Mouse (Mus musculus): ENCODE measurements at regions not wholly inside any gene's neighbourhood (a gene's known extent, or its start where the extent isn't known, plus 50 kb on each side); places are given as distances from the start of the nearest gene placed in this dataset.

DNA sequence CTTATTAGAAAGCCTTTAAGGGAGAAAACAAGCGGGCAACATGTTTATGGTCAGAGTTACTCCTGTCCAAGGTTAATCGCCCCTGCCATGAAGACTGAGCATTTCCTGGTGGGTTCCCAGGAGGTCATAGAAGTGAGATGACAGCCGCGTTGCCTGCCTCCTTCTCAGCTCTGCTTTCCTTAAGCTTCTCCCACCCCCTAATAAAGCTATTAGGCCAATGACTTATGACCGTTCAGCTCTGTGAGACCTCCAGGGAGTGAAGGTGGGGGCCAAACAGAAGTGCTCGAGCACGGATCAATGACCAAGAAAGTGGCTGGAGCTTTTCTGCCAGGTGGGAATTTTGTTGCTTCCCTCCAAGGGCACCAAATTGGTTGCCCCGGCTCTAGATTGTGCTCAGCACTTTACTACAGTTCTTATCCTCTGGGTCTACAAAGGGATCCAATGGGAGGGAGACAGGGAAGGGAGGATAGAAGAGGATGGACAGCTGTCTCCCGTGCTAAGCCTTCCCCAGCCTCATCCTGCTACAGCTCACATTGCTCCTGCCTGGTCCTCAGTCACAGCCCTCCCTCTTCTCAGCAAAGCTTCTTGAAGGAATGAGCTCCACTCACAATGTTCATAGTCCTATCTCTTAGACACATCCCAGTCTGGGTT lies 151.1 kb upstream of the Ppp2r3a start:
- no peak for DNase-seq (ENCODE audit: low spot score in 2 of 2)

DNA sequence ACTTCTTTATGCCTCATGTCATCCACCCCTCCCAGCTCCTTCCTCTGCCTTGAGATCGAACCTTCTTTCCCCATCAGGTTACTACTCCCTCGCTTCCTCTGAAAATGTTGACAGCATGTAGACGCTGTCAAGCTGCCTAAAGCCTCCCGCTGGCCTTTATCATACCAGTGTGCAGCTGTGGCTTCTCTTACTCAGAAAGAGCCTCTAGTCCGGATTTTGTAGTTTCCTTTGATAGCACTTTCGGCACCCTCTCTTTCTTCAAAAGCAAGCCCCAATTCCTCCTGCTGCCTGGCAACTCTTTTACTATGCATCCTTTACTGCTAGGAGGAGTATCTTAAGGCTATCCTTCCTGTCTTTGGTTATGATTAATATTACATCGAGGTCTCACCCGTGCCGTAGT lies 149.8 kb upstream of the Ppp2r3a start:
- no peak for DNase-seq (ENCODE audit: low spot score in 2 of 2)

DNA sequence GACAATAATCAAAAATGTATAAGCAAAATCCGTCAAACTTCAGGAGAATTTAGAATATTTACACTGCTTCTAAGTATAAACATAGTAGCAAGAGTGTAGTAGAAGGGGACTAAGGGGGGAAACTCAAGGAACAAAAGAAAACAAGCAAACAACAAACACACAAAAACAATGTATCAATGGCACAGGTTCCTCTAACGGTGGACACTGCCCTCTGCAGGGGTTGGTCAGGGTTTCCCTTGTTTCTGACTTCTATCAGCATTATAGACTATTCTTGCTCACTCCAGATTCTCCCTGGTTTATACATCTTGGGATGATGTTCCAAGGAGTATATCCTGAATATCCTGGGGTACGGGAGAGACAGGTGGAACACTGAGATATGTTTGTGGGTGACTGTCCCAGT lies 147.3 kb upstream of the Ppp2r3a start:
- no peak for DNase-seq (ENCODE audit: low spot score in 2 of 2)

DNA sequence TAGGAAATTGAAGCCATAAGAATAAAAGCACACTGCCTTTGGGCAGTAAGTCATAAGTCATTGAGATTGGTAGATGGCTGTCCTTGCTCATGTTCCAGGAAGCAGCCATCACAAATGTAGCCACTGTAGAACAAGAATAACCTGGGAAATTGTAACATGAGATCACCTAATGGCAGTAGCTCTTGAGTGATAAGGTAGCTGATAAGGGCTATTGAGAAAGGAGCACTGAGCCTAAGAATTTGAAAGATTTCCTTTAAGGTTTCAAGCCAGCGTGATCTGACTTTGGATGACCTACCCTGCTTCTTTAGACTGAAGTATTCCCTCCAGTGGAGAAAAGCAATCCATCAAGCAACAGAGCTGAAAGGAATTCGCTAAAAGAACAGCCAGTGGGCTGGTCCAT lies 117.8 kb upstream of the Ppp2r3a start:
- no peak for DNase-seq (ENCODE audit: low spot score in 2 of 2)

DNA sequence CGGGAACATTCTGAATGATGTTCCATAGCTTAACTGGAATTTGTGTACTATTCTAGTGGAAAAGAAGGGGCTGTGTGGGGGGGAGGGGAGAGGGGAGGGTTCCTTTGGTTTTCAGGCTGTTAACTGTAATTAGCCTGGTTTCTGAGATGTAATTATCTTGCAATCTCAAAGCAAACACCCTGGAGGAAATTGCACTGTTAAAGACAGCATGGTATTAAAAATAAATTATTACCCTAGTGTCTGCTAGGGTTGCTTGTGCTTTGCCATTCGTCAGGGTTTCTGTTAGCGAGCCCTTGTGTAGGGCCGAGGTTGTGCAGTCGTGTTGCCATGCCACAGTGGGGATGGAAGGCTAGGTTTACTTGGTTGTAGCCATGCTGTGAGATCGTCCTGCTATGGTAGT lies 105.0 kb upstream of the Ppp2r3a start:
- no peak for DNase-seq (ENCODE audit: low spot score in 2 of 2)

DNA sequence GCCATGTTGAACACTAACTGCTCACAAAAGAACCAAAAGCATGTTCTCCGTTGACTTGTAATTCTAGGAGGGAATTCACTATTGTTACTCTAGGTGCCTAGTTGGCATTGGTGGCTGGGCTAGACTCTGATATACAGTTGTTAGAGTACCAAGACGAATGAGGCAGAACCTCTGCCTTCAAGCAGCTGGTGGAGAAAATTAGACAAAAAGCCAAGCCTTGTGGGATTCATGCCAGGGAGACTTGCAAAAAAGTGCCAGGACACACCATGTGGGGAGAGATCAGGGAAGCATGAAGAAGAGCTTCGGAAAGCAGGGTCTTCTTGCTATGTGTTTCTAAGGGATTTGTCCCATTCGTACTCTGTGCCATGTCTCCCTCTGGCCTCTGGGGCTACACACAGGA lies 97.2 kb upstream of the Ppp2r3a start:
- no peak for DNase-seq (ENCODE audit: low spot score in 2 of 2)

DNA sequence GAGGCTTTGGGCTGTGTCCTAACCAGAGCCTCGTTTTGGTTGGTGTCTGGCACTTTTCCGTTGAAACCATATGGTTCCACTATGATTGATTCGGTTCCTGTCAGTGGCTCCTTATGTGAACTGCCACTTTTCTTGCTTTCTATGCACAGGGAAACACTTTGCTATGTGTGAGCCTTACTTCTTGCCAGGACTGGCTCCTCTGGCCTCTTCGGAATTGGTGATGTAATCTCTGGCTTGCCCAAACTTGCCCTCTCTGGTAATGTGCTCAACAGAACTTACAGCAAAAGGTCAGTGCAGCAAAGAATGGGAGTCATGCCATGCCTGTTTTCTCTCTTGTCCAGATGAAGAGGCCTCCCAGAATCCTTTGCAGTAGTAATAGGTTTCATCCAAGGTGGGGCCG lies 91.3 kb upstream of the Ppp2r3a start:
- DNase-seq (ENCODE audit: low spot score in 2 of 2) = no peak

DNA sequence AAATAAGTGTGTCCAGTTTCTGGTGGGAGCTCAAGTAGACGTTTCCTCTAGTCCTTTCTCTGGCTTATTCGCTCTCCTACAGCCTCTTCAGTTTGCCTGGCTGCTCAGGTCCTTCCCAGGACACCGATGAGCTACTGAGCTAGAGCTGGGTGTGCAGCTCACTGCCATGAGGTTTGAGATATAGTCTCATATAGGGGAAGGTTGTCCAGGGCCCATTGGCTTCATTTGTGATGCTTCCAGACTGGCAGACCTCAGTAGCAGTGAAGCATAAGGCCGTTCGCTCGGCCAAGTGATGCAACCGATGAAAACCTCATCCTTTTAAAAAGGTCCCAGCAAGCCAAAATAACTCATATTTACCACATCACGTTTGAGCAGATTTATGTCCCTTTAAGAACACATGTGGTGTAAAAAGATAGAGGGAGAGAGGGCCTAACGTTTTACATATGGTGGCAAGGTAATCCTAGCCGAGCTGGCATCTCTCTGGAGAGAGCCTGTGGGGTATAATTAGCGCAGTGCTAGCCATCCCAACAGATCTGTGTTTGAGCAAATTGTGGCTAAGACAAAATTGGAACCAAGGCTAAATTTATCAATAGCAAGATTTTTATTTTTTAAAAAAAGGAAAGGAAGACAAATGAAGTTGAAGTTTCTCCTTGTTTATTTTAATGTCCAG lies 89.3 kb upstream of the Ppp2r3a start:
- DNase-seq (ENCODE audit: low spot score in 2 of 2) = no peak

DNA sequence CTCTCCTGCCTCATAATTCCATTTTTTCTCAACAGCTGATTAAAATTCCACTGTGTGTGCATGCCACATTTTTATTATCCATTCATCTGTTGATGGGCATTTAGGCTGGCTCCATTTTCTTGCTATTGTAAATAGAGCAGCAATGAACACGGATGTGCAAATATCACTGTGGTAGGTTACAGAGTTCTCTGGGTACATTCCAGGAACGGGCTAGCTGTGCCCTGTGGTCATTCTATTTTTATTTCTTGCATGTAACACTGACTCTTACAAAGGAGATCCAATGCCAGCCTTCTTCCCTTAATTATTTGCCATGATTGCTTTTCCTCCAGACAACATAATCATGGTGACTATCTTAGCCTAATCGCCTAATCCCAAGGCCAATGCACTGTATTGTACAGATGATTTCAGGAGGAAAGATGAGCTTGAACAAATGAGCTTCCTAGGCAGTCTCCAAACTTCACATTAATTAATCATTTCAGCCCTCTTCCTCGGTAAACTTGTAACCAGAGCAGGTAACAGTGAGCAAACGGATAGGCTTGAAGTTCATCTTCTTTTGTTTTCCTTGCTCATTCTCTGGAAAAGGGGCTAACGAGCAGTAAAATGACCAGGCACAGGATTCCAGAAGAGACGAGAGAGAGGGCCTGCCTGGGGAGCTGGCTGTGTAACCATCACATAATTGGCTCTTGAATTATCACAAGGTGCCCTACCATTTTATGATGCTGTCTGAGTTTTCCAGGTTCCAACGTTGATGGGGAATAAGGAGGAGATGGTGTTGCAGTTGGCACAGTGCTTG lies 77.6 kb upstream of the Ppp2r3a start:
- no peak for DNase-seq (ENCODE audit: low spot score in 2 of 2)

DNA sequence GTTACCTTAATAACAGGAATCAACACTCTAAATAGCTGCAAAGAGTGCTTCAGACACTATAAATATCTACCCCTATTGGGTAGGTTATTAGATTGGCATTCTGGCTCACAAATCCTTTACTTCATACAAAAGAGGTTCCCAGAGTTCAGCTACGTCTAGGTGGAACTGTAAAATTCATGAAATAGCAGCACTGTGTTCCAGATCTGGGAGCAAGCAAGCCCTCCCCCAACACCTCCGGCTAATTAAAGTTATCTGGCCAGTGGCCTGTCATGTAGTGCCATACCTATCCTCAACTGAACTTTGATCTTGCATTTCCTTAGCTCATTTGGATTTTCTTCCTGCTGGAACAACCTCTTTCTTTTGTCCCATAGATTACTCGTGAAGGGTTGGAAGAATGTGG lies 75.4 kb upstream of the Ppp2r3a start:
- DNase-seq (ENCODE audit: low spot score in 2 of 2) = no peak

DNA sequence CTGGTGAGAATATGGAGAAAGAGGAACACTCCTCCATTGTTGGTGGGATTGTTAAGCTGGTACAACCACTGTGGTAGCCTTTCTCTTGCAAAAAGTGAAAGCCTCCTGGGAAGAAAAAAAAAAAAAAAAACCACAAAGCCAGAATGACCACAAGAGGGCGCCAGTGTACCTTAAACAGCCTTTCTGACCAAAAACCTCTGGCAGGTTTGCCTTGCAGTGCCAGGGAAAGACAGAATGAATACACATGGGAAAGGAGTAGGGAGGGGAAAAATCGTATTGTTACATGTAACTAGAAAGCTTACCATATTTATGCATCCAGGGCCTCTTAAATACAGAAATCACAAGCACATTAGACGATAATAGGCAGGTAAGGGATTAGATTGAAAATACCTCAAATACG lies 62.4 kb upstream of the Ppp2r3a start:
- DNase-seq (ENCODE audit: low spot score in 2 of 2) = peak in 1 of 2 experiments; percentile 24

DNA sequence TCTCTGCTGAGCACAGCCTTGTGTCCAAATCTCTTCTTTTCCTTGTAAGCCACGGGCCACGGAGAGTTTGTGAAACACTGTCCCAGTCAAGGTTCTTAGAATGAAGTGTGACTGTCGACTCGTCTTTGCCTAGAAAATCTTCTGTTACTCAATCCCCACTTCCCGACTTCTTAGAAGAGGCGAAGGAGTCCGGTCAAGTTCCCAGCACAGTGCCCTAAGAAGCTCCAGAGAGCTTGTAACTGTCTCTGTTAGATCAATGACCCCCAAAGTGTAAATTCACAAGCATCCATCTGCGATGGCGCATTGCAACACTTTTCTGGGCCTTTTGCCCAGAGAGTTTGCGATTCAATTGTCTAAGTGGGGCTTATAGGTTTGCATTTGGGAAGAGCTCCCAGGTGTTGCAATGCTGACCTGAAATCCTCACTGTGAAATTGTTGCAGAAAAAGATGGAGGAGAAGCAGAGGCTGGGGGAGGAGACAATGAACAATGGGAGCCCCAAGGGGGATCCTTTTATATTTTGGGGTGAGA lies 54.9 kb upstream of the Ppp2r3a start:
- no peak for DNase-seq (ENCODE audit: low spot score in 2 of 2)

DNA sequence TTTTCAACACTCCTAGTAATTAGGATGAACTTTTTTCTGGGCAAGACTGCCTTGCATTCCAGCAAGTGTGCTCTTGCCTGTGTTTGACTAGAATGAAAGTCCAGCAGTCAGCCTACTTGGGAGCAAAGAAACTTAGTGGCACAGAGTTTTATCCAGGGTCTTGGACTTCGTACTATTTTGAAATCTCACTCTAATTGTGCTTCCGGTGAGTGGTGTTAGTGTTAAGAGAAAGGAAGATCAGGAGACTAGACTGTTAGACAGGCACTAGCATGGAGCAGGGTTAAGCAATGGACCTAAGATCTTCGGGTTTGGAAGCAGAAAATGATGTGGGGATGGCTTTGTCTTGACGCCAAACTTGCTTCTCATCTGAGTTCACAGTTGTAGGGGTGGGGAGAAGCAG lies 54.1 kb upstream of the Ppp2r3a start:
- no peak for DNase-seq (ENCODE audit: low spot score in 2 of 2)

All from thymus, postnatal 10 days (tissue).